Mouse (Mus musculus) brain, embryonic 14.5 days (tissue): Measurements from ENCODE around the gene Tmod1.

Experiments
- CTCF ChIP-seq: fragments of 200-500 bp; IDR thresholded peaks from 2 replicates; pipeline ENCODE4 v1.5.1; 2012; ENCODE audit warnings: inconsistent platforms, mild to moderate bottlenecking, moderate library complexity, borderline replicate concordance; ENCODE audit not compliant: insufficient read depth, insufficient read length; ENCODE audit errors: extremely low read depth
- POLR2A ChIP-seq: fragments of 200-500 bp; IDR thresholded peaks from 2 replicates; pipeline ENCODE4 v1.6.1; 2012; ENCODE audit warnings: mild to moderate bottlenecking, inconsistent platforms, borderline replicate concordance; ENCODE audit not compliant: poor library complexity, insufficient read depth, insufficient read length, severe bottlenecking; ENCODE audit errors: extremely low read depth

GRCm38 (mm10) chr4:46116544-46117175, 77.9 kb downstream of the Tmod1 start:
- TF ChIP-seq CTCF (no peak), POLR2A (no peak)
